Mouse (Mus musculus): ENCODE data around the gene Krtap17-1.

Krtap17-1 gene

GRCm38 (mm10) chr11:99993620-99994383, at the start of gene Krtap17-1:
Gene Krtap17-1, minus strand, starts transcription at chr11:99993994.
- DNase-seq (ENCODE audit: low read depth, low spot score): no peak

- no peak for DNase-seq (ENCODE audit: low read depth, low spot score)
Measured at GRCm38 (mm10) chr11:100041454-100041853, 47.7 kb upstream of the Krtap17-1 start, which contains the start of gene Krt34. Gene Krt34, minus strand, starts transcription at chr11:100041554.

GRCm38 (mm10) chr11:100029768-100030167, 36.0 kb upstream of the Krtap17-1 start, which contains the start of gene Krt33b:
Gene Krt33b, minus strand, starts transcription at chr11:100029868.
- no peak for DNase-seq (ENCODE audit: low read depth, low spot score)

- DNase-seq (ENCODE audit: low read depth, low spot score): no peak
Measured at GRCm38 (mm10) chr11:100021438-100021837, 27.6 kb upstream of the Krtap17-1 start.

GRCm38 (mm10) chr11:100019466-100019865, 25.7 kb upstream of the Krtap17-1 start:
- no peak for DNase-seq (ENCODE audit: low read depth, low spot score)

- DNase-seq (ENCODE audit: low read depth, low spot score): no peak
Measured at GRCm38 (mm10) chr11:100016112-100016511, 22.3 kb upstream of the Krtap17-1 start, which contains the start of gene Krt33a. Gene Krt33a, minus strand, starts transcription at chr11:100016212.

GRCm38 (mm10) chr11:100013691-100014171, 19.9 kb upstream of the Krtap17-1 start:
- no peak for DNase-seq (ENCODE audit: low read depth, low spot score)

- DNase-seq (ENCODE audit: low read depth, low spot score): no peak
Measured at GRCm38 (mm10) chr11:100010682-100011081, 16.9 kb upstream of the Krtap17-1 start.

- DNase-seq (ENCODE audit: low read depth, low spot score): no peak
Measured at GRCm38 (mm10) chr11:100008336-100008735, 14.5 kb upstream of the Krtap17-1 start.

GRCm38 (mm10) chr11:100006624-100007023, 12.8 kb upstream of the Krtap17-1 start:
- DNase-seq (ENCODE audit: low read depth, low spot score): peak; percentile 61

GRCm38 (mm10) chr11:100005905-100006304, 12.1 kb upstream of the Krtap17-1 start:
- no peak for DNase-seq (ENCODE audit: low read depth, low spot score)

GRCm38 (mm10) chr11:100004846-100005245, 11.1 kb upstream of the Krtap17-1 start:
- peak; percentile 62 for DNase-seq (ENCODE audit: low read depth, low spot score)

GRCm38 (mm10) chr11:99999091-99999490, 5.3 kb upstream of the Krtap17-1 start:
- no peak for DNase-seq (ENCODE audit: low read depth, low spot score)

- DNase-seq (ENCODE audit: low read depth, low spot score): no peak
Measured at GRCm38 (mm10) chr11:99994384-99994661, 529 bp upstream of the Krtap17-1 start.

- peak; percentile 32 for DNase-seq (ENCODE audit: low read depth, low spot score)
Measured at GRCm38 (mm10) chr11:99990571-99990970, 3.2 kb downstream of the Krtap17-1 start.

GRCm38 (mm10) chr11:99989881-99990405, 3.9 kb downstream of the Krtap17-1 start:
- DNase-seq (ENCODE audit: low read depth, low spot score): no peak

- DNase-seq (ENCODE audit: low read depth, low spot score): no peak
Measured at GRCm38 (mm10) chr11:99988530-99988929, 5.3 kb downstream of the Krtap17-1 start.

GRCm38 (mm10) chr11:99986180-99986647, 7.6 kb downstream of the Krtap17-1 start, which contains the start of gene Krtap16-1:
Gene Krtap16-1, minus strand, starts transcription at chr11:99986597.
- DNase-seq (ENCODE audit: low read depth, low spot score): no peak

- DNase-seq (ENCODE audit: low read depth, low spot score): peak; percentile 9
Measured at GRCm38 (mm10) chr11:99985291-99986092, 8.3 kb downstream of the Krtap17-1 start.

- DNase-seq (ENCODE audit: low read depth, low spot score): no peak
Measured at GRCm38 (mm10) chr11:99983442-99983841, 10.4 kb downstream of the Krtap17-1 start.

GRCm38 (mm10) chr11:99982731-99983130, 11.1 kb downstream of the Krtap17-1 start:
- no peak for DNase-seq (ENCODE audit: low read depth, low spot score)

GRCm38 (mm10) chr11:99978953-99979352, 14.8 kb downstream of the Krtap17-1 start, which contains the start of gene Krtap29-1:
Gene Krtap29-1, minus strand, starts transcription at chr11:99979053.
- no peak for DNase-seq (ENCODE audit: low read depth, low spot score)

Data from R1 (cell line).